ENCODE assay signal across 8 mouse cellular contexts in genomic region chr6:122670201-122670551, GRCm38 (mm10). TPM values are rescaled to one million over a fixed set of nuclear protein-coding genes. Genes with fewer than 3 reads are reported as not detected.
DNase-seq lines count a peak whose midpoint lies in the region; ATAC-seq lines count a peak whose summit lies in the region.

No protein-coding gene starts in this region.

- H3K4me2 ChIP-seq in liver, embryonic 15.5 days, result peak overlapping the region; percentile 51

- H3K9ac ChIP-seq in liver, embryonic 15.5 days, result no peak overlapping the region

- 23% methylated on average over 10 of the region's 10 CpGs for WGBS in heart, embryonic 10.5 days
- 28% methylated on average over 10 of the region's 10 CpGs for WGBS in forebrain, embryonic 10.5 days
- WGBS in liver, embryonic 15.5 days (ENCODE audit: insufficient replicate concordance), result 52% methylated on average over 10 of the region's 10 CpGs

- H3K9me3 ChIP-seq in heart, embryonic 10.5 days, result no peaks in the 10 kb centered on the region
- H3K9me3 ChIP-seq in forebrain, embryonic 10.5 days, result no peaks in the 10 kb centered on the region
- no peaks in the 10 kb centered on the region for H3K9me3 ChIP-seq in liver, embryonic 15.5 days (replicated peaks)

- H3K4me1 ChIP-seq in heart, embryonic 10.5 days, result peaks cover 9% of the 10 kb centered on the region; the same call in 1 of the 2 replicates
- peaks cover 9% of the 10 kb centered on the region for H3K4me1 ChIP-seq in forebrain, embryonic 10.5 days
- H3K4me1 ChIP-seq in liver, embryonic 15.5 days (replicated peaks), result no peaks in the 10 kb centered on the region; the same call in 1 of the 2 replicates

- no peaks in the 10 kb centered on the region for H3K36me3 ChIP-seq in heart, embryonic 10.5 days
- no peaks in the 10 kb centered on the region for H3K36me3 ChIP-seq in forebrain, embryonic 10.5 days (replicated peaks)
- H3K36me3 ChIP-seq in liver, embryonic 15.5 days (replicated peaks), result no peaks in the 10 kb centered on the region

- H3K27ac ChIP-seq in heart, embryonic 10.5 days, result peak overlapping the region; percentile 50; the same call in 1 of the 2 replicates
- peak overlapping the region; percentile 80 for H3K27ac ChIP-seq in forebrain, embryonic 10.5 days
- no peak overlapping the region for H3K27ac ChIP-seq in liver, embryonic 15.5 days (replicated peaks)

- intact Hi-C loops in heart, postnatal 10 days (cut with DNase I), result loop anchor here (5.0 kb wide), 1 partner anchor 197 kb away; no protein-coding TSS in a partner anchor

- DNase-seq in heart, embryonic 10.5 days (ENCODE audit: low spot score), result no peak
- no peak for DNase-seq in heart, postnatal 10 days
- DNase-seq in ES-CJ7 (ENCODE audit: low read depth, low spot score), result peak; percentile 73
- no peak for DNase-seq in forebrain, embryonic 10.5 days (ENCODE audit: extremely low spot score, low spot score)
- DNase-seq in frontal cortex, postnatal 10 days (ENCODE audit: low spot score in 2 of 2), result no peak
- DNase-seq in urinary bladder, adult 18-20 months (ENCODE audit: low spot score in 2 of 2), result no peak
- DNase-seq in adrenal gland, postnatal 14 days, result no peak

- peak overlapping the region; percentile 60 for H3K4me3 ChIP-seq in heart, embryonic 10.5 days
- H3K4me3 ChIP-seq in forebrain, embryonic 10.5 days, result peak overlapping the region; percentile 53
- H3K4me3 ChIP-seq in liver, embryonic 15.5 days (replicated peaks), result no peak overlapping the region

- H3K27me3 ChIP-seq in heart, embryonic 10.5 days (ENCODE audit: insufficient read depth, poor library complexity, severe bottlenecking), result peaks cover 11% of the 10 kb centered on the region; the same call in 1 of the 2 replicates
- H3K27me3 ChIP-seq in forebrain, embryonic 10.5 days (ENCODE audit: poor library complexity, severe bottlenecking), result no peaks in the 10 kb centered on the region
- H3K27me3 ChIP-seq in liver, embryonic 15.5 days, result 0 out of 2 replicates have a peak, but pooled peaks cover 4% of the 10 kb centered on the region

- no peak for ATAC-seq in liver, embryonic 15.5 days (ENCODE audit: insufficient read depth)

RNA-seq across cellular contexts. Expression of gene Nanog, which starts 37.1 kb away (rescaled TPM):
- polyA plus RNA-seq in heart, embryonic 10.5 days (2016; fragmentation: Nextera tagmentation; extraction: Ambion mirVana), result 0.20 and 0.57 TPM in 2 replicates
- not detected for total RNA-seq in heart, postnatal 10 days (2021)
- polyA plus RNA-seq in forebrain, embryonic 10.5 days (2016; fragmentation: Nextera tagmentation; extraction: Ambion mirVana), result 0.15 and 0.47 TPM in 2 replicates
- not detected in 2 replicates for polyA plus RNA-seq in liver, embryonic 15.5 days (2015; fragmentation: Nextera tagmentation; extraction: Ambion mirVana)
- not detected in 2 replicates for total RNA-seq in adrenal gland, postnatal 14 days (2021)

RNA-seq across cellular contexts. Expression of gene Dppa3, which starts 44.0 kb away (rescaled TPM):
- not detected in 2 replicates for polyA plus RNA-seq in heart, embryonic 10.5 days (2016; fragmentation: Nextera tagmentation; extraction: Ambion mirVana)
- not detected for total RNA-seq in heart, postnatal 10 days (2021)
- not detected in 2 replicates for polyA plus RNA-seq in forebrain, embryonic 10.5 days (2016; fragmentation: Nextera tagmentation; extraction: Ambion mirVana)
- polyA plus RNA-seq in liver, embryonic 15.5 days (2015; fragmentation: Nextera tagmentation; extraction: Ambion mirVana), result not detected in 2 replicates
- not detected in 2 replicates for total RNA-seq in adrenal gland, postnatal 14 days (2021)
